Mouse (Mus musculus) embryo, embryonic 10 days (tissue): ENCODE measurements at regions not wholly inside any gene's neighbourhood (a gene's known extent, or its start where the extent isn't known, plus 50 kb on each side); places are given as distances from the start of the nearest gene placed in this dataset.

ENCODE experiments used
- DNase-seq: peaks from one replicate; pipeline ENCODE4 v3.0.0-alpha.2; 2015; ENCODE audit warnings: low spot score

DNA sequence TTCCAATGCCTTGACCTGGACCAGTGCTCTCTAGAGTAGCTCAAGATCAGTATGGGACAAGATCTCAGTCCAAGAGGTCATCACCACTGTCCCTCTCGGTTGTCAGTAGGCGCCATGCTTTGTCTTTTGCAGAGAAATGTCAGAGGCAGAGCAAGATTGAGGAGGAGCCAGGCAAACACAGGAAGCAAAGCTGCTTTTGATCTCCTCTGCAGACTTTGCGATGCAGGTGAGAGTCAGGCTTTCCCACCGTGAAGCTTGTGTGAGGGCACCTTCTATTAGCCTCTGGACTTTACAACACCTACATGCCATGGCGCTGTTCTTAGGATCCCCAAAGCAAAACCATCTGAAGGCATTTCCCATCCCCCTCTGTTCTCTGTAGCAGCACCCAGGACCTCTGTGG lies 68.0 kb upstream of the Ppm1b start:
- DNase-seq: no peak

GRCm38 (mm10) chr17:84890871-84891599 lies 65.5 kb upstream of the Ppm1b start:
- no peak for DNase-seq

DNA sequence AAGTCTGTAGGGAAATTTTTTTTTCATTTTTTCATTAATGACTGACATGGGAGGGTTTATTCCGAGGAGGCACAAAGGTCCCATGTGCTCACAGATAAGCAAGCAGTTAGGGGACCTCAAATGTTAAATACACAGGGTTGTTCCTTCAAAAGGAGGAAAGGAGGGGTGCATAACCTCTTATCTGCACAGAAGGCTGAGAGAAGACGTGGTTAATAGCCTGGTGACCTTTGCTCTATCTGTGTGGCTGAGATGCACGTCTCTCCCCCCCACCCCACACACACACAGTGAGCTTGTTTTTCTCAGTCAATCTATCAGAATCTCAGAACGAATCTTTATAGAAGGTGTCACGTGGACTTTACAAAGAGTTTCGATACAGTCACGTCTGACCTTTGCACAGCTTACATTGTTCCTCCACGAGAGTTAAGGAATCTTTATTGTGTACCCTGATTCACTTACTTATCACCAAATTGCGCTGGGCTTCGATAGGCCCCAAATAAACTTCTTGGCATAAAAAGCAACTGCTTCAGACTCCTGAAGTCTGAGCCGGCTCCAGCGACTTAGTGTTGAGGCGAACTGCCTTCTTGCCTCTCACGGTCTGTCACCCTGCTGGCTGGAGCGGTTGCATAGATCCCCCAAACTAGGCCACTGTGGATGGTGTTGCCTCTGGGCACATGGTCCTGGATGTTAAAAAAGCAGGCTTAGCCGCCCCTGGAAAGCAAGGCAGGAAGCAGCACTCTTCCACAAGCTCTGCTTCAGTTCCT lies 63.1 kb upstream of the Ppm1b start:
- DNase-seq: no peak

DNA sequence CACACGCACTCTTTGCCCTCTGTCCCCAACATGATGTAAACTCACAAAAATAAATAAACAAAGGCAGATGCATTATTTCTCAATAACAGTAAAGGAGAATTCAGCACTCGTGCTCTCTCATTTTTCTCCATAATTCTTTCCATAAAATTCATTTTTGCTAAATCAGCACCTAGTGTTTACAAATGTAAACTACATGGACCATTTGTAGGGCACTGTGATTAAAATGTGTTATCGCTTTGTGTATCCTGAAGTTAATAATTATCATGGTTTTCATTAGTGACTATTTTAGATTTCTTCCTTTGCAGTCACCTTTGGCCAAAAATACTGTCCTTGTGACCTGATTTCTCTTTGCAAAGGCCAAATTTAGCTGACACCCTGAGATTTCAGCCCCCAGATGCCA lies 61.0 kb upstream of the Ppm1b start:
- DNase-seq: no peak

DNA sequence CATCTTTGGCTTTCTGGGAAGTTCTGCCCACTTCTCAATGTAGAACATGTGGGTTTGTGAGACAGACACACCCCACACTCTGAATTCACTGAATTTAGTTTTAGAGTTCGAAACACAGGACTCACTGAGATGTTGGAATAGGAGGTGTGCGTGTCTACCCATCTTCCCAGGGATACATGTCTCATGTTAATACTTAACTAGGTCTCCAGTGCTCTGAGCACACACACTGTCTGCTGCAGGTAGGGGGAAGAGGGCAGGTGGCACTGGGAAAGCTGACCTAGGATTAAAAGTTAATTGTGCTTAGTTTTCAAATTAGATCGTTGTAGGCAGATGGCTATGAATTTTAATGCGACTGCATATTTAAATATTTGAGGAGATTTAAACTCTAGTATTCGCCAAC lies 60.0 kb upstream of the Ppm1b start:
- DNase-seq: no peak

- no peak for DNase-seq
These were observed 58.1 kb upstream of the Ppm1b start for GRCm38 (mm10) chr17:84898407-84898806.

DNA sequence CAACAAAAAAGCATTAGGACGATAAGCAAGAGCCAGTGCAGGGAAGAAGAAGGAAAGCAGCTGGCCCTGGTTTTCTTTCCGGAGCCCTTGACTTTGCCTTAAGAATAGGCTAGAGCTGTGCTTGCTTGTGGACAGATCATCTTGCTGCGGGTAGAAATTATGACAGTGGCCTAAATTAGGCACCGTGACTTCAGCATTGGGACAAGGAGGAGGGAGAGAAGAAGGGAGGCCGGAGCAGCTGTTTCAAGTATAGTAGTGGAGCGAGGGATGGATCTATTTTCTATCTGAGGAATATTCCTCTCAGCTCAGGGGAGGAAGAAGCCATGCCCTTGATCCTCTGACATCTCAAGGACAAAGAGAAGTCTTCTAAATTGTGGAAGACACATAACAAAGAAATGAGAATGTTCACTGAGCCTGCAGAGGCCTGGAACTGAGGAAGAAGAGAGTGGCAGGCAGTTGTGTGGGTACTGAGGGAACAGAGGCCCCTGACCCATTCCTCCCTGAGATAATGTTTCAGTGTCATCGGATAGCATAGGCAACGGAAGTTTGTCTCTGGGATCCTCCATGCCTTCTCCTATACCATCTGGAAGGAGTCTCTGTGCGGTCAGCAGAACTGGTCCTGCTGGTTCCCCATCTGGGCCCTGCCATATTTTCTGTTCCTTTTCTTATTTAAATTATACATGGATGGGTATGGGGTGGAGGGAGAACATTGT lies 52.8 kb upstream of the Ppm1b start:
- DNase-seq: no peak
